Mouse (Mus musculus) mammary gland, adult 2 months (tissue): ENCODE measurements around the gene Tgfbi. TPM values are rescaled to one million over a fixed set of nuclear protein-coding genes. Genes with fewer than 3 reads are reported as not detected.

Source experiments
- polyA plus RNA-seq: library from polyadenylated mRNA; depleted of rRNA; stranded (reverse); fragments of >200 nt; gene quantifications from 2 replicates; pipeline ENCODE4 v1.2.3, GENCODE M21; 2012; ENCODE audit warnings: low replicate concordance; rRNA removed

The Tgfbi gene
- polyA plus RNA-seq: 101 and 139 TPM in 2 replicates

DNA sequence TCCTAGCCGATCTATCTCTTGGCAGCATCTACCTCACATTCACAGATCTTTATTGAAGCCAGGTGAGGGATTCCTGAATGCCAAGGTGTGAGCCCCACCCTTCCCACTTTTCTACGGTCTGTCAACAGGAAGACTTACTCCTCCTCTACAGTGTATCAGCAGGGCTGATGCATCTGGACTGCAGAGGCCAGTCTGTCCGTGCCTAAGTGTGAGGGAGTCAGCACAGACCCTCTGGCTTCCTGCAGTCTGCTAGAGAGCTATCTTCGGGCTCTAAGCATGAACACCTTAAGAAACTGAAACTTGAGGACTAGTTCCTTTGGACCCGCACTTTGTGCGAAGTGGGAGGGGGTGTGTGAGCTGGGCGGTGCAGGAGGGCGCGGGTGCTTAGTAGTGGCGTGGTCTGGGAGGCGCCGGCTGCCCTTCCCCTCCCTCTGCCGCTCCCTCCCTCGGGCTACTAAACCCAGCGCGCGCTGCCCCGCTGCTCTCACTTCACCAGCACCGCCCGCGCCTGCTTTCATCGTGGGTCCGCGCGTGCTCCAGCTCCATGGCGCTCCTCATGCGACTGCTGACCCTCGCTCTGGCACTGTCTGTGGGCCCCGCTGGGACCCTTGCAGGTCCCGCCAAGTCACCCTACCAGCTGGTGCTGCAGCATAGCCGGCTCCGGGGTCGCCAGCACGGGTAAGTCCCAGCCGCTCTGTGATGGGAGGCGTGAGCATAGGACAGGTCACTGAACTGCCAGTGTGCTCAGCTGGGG is at the start of gene Tgfbi:
TSS of gene Tgfbi (plus strand) at position 421 of the 754 bp plus-strand sequence.

Other genes with a start within 250 kb of the Tgfbi start
- gene Gm3045, start 182.9 kb upstream of the Tgfbi start, polyA plus RNA-seq: not detected in 2 replicates
- gene Slc25a48, start 171.2 kb upstream of the Tgfbi start, polyA plus RNA-seq: 1.6 and 2.7 TPM in 2 replicates
- not detected in 2 replicates for gene Il9, start 127.3 kb upstream of the Tgfbi start, polyA plus RNA-seq
- gene Fbxl21, start 87.1 kb upstream of the Tgfbi start, polyA plus RNA-seq: 0.93 and 1.3 TPM in 2 replicates
- gene Lect2, start 61.0 kb upstream of the Tgfbi start, polyA plus RNA-seq: 0.39 TPM in 1 of 2 replicates, not detected in the other
- gene Smad5, start 93.5 kb downstream of the Tgfbi start, polyA plus RNA-seq: 13.8 and 35.5 TPM in 2 replicates
- 0.12 TPM in 1 of 2 replicates, not detected in the other for gene Gm45623, start 144.3 kb downstream of the Tgfbi start, polyA plus RNA-seq